Mouse (Mus musculus): Measurements from ENCODE around the gene Pif1. TPM values are rescaled to one million over a fixed set of nuclear protein-coding genes. Genes with fewer than 3 reads are reported as not detected.

The Pif1 gene
- polyA plus RNA-seq, 1 experiment, result 0.11 TPM

- Histone ChIP-seq H3K4me3 (ENCODE audit: insufficient read depth, low read depth, low read length) (no peak overlapping the region), H3K27ac (ENCODE audit: insufficient read depth, low read depth, low read length) (no peak overlapping the region), H3K27me3 (replicated peaks; ENCODE audit: control insufficient read depth, insufficient read depth, low read length) (no peaks in the 10 kb centered on the region), H3K4me1 (ENCODE audit: control insufficient read depth, insufficient read depth, low read length) (0 out of 2 replicates have a peak, but pooled peaks cover 3% of the 10 kb centered on the region), H3K36me3 (ENCODE audit: control insufficient read depth, insufficient read depth, low read length) (no peaks in the 10 kb centered on the region)
- WGBS, result 49% methylated on average over 4 of the region's 4 CpGs
- TF ChIP-seq CTCF (conservative IDR thresholded peaks at IDR 0.05; ENCODE audit: insufficient read depth, insufficient read length, low read depth, low read length) (no peak), POLR2A (IDR thresholded peaks at IDR 0.05; ENCODE audit: low read depth, low read length) (no peak)
- DNase-seq, result no peak
Measured at GRCm38 (mm10) chr9:65546413-65546695, 40.6 kb upstream of the Pif1 start.

- no peak for TF ChIP-seq CTCF (conservative IDR thresholded peaks at IDR 0.05; ENCODE audit: insufficient read depth, insufficient read length, low read depth, low read length)
- TF ChIP-seq POLR2A (IDR thresholded peaks at IDR 0.05; ENCODE audit: low read depth, low read length), result no peak
- 86% methylated on average over 5 of the region's 5 CpGs for whole genome bisulfite sequencing
- Histone ChIP-seq H3K4me1 (ENCODE audit: control insufficient read depth, insufficient read depth, low read length) (no peaks in the 10 kb centered on the region), H3K36me3 (ENCODE audit: control insufficient read depth, insufficient read depth, low read length) (no peaks in the 10 kb centered on the region), H3K4me3 (ENCODE audit: insufficient read depth, low read depth, low read length) (no peak overlapping the region), H3K27me3 (replicated peaks; ENCODE audit: control insufficient read depth, insufficient read depth, low read length) (no peaks in the 10 kb centered on the region), H3K27ac (ENCODE audit: insufficient read depth, low read depth, low read length) (no peak overlapping the region)
- no peak for DNase-seq
Measured at GRCm38 (mm10) chr9:65547111-65547510, 39.8 kb upstream of the Pif1 start.

GRCm38 (mm10) chr9:65547844-65548243, 39.1 kb upstream of the Pif1 start:
- Histone ChIP-seq H3K27ac (ENCODE audit: insufficient read depth, low read depth, low read length) (no peak overlapping the region), H3K4me3 (ENCODE audit: insufficient read depth, low read depth, low read length) (no peak overlapping the region), H3K27me3 (replicated peaks; ENCODE audit: control insufficient read depth, insufficient read depth, low read length) (no peaks in the 10 kb centered on the region), H3K4me1 (ENCODE audit: control insufficient read depth, insufficient read depth, low read length) (no peaks in the 10 kb centered on the region), H3K36me3 (ENCODE audit: control insufficient read depth, insufficient read depth, low read length) (no peaks in the 10 kb centered on the region)
- WGBS, result 49% methylated on average over 4 of the region's 4 CpGs
- DNase-seq, result no peak
- no peak for TF ChIP-seq POLR2A (IDR thresholded peaks at IDR 0.05; ENCODE audit: low read depth, low read length)
- TF ChIP-seq CTCF (conservative IDR thresholded peaks at IDR 0.05; ENCODE audit: insufficient read depth, insufficient read length, low read depth, low read length), result no peak

GRCm38 (mm10) chr9:65548311-65548710, 38.6 kb upstream of the Pif1 start:
- TF ChIP-seq POLR2A (IDR thresholded peaks at IDR 0.05; ENCODE audit: low read depth, low read length) (no peak), CTCF (conservative IDR thresholded peaks at IDR 0.05; ENCODE audit: insufficient read depth, insufficient read length, low read depth, low read length) (no peak)
- no peak overlapping the region for H3K27ac ChIP-seq (ENCODE audit: insufficient read depth, low read depth, low read length)
- H3K4me1 ChIP-seq (ENCODE audit: control insufficient read depth, insufficient read depth, low read length), result no peaks in the 10 kb centered on the region
- DNase-seq, result no peak
- no peak overlapping the region for H3K4me3 ChIP-seq (ENCODE audit: insufficient read depth, low read depth, low read length)
- no peaks in the 10 kb centered on the region for H3K27me3 ChIP-seq (replicated peaks; ENCODE audit: control insufficient read depth, insufficient read depth, low read length)
- H3K36me3 ChIP-seq (ENCODE audit: control insufficient read depth, insufficient read depth, low read length), result no peaks in the 10 kb centered on the region
- WGBS, result 73% methylated on average over 8 of the region's 8 CpGs

GRCm38 (mm10) chr9:65549139-65549538, 37.8 kb upstream of the Pif1 start:
- H3K36me3 ChIP-seq (ENCODE audit: control insufficient read depth, insufficient read depth, low read length), result no peaks in the 10 kb centered on the region
- H3K27me3 ChIP-seq (replicated peaks; ENCODE audit: control insufficient read depth, insufficient read depth, low read length), result no peaks in the 10 kb centered on the region
- DNase-seq, result no peak
- WGBS, result 70% methylated on average over 3 of the region's 3 CpGs
- TF ChIP-seq CTCF (conservative IDR thresholded peaks at IDR 0.05; ENCODE audit: insufficient read depth, insufficient read length, low read depth, low read length) (no peak), POLR2A (IDR thresholded peaks at IDR 0.05; ENCODE audit: low read depth, low read length) (no peak)
- no peaks in the 10 kb centered on the region for H3K4me1 ChIP-seq (ENCODE audit: control insufficient read depth, insufficient read depth, low read length)
- H3K27ac ChIP-seq (ENCODE audit: insufficient read depth, low read depth, low read length), result no peak overlapping the region
- H3K4me3 ChIP-seq (ENCODE audit: insufficient read depth, low read depth, low read length), result no peak overlapping the region

GRCm38 (mm10) chr9:65549643-65550042, 37.3 kb upstream of the Pif1 start:
- 86% methylated on average over 5 of the region's 5 CpGs for WGBS
- H3K27ac ChIP-seq (ENCODE audit: insufficient read depth, low read depth, low read length), result no peak overlapping the region
- H3K27me3 ChIP-seq (replicated peaks; ENCODE audit: control insufficient read depth, insufficient read depth, low read length), result no peaks in the 10 kb centered on the region
- H3K36me3 ChIP-seq (ENCODE audit: control insufficient read depth, insufficient read depth, low read length), result no peaks in the 10 kb centered on the region
- no peak for TF ChIP-seq POLR2A (IDR thresholded peaks at IDR 0.05; ENCODE audit: low read depth, low read length)
- TF ChIP-seq CTCF (conservative IDR thresholded peaks at IDR 0.05; ENCODE audit: insufficient read depth, insufficient read length, low read depth, low read length), result no peak
- no peak overlapping the region for H3K4me3 ChIP-seq (ENCODE audit: insufficient read depth, low read depth, low read length)
- no peak for DNase-seq
- no peaks in the 10 kb centered on the region for H3K4me1 ChIP-seq (ENCODE audit: control insufficient read depth, insufficient read depth, low read length)

GRCm38 (mm10) chr9:65550079-65550831, 36.7 kb upstream of the Pif1 start:
- Histone ChIP-seq H3K27ac (ENCODE audit: insufficient read depth, low read depth, low read length) (peak overlapping the region; percentile 59), H3K27me3 (replicated peaks; ENCODE audit: control insufficient read depth, insufficient read depth, low read length) (no peaks in the 10 kb centered on the region), H3K4me3 (ENCODE audit: insufficient read depth, low read depth, low read length) (no peak overlapping the region), H3K4me1 (ENCODE audit: control insufficient read depth, insufficient read depth, low read length) (no peaks in the 10 kb centered on the region), H3K36me3 (ENCODE audit: control insufficient read depth, insufficient read depth, low read length) (no peaks in the 10 kb centered on the region)
- WGBS, result 46% methylated on average over 7 of the region's 7 CpGs
- no peak for DNase-seq
- TF ChIP-seq POLR2A (IDR thresholded peaks at IDR 0.05; ENCODE audit: low read depth, low read length), result no peak
- no peak for TF ChIP-seq CTCF (conservative IDR thresholded peaks at IDR 0.05; ENCODE audit: insufficient read depth, insufficient read length, low read depth, low read length)
